Mouse (Mus musculus): ENCODE results near the gene Vps8.

Gene Vps8

GRCm38 (mm10) chr16:21422645-21423545 is at the start of gene Vps8:
Gene Vps8, plus strand, starts transcription at chr16:21423118.
- peak; percentile 86 for DNase-seq

GRCm38 (mm10) chr16:21373316-21373960 is 49.5 kb upstream of the Vps8 start:
- DNase-seq = no peak

- DNase-seq = no peak
These were observed 48.9 kb upstream of the Vps8 start for GRCm38 (mm10) chr16:21374067-21374466.

GRCm38 (mm10) chr16:21375147-21375546 is 47.8 kb upstream of the Vps8 start:
- no peak for DNase-seq

- no peak for DNase-seq
These were observed 46.6 kb upstream of the Vps8 start for GRCm38 (mm10) chr16:21376316-21376715.

GRCm38 (mm10) chr16:21376949-21377604 is 45.8 kb upstream of the Vps8 start:
- no peak for DNase-seq

- no peak for DNase-seq
These were observed 45.3 kb upstream of the Vps8 start for GRCm38 (mm10) chr16:21377605-21377968.

GRCm38 (mm10) chr16:21381469-21381868 is 41.4 kb upstream of the Vps8 start:
- DNase-seq = no peak

- DNase-seq = no peak
These were observed 40.6 kb upstream of the Vps8 start for GRCm38 (mm10) chr16:21382152-21382911.

GRCm38 (mm10) chr16:21385926-21386881 is 36.7 kb upstream of the Vps8 start:
- DNase-seq = no peak

- no peak for DNase-seq
These were observed 33.6 kb upstream of the Vps8 start for GRCm38 (mm10) chr16:21389316-21389715.

- DNase-seq = no peak
These were observed 32.2 kb upstream of the Vps8 start for GRCm38 (mm10) chr16:21390744-21391143.

GRCm38 (mm10) chr16:21392099-21392498 is 30.8 kb upstream of the Vps8 start:
- DNase-seq = no peak

- DNase-seq = peak; percentile 69
These were observed 30.3 kb upstream of the Vps8 start for GRCm38 (mm10) chr16:21392517-21393112.

- DNase-seq = no peak
These were observed 27.4 kb upstream of the Vps8 start for GRCm38 (mm10) chr16:21395546-21395945.

- no peak for DNase-seq
These were observed 25.2 kb upstream of the Vps8 start for GRCm38 (mm10) chr16:21397681-21398080.

GRCm38 (mm10) chr16:21398345-21399051 is 24.4 kb upstream of the Vps8 start:
- no peak for DNase-seq

- DNase-seq = no peak
These were observed 23.0 kb upstream of the Vps8 start for GRCm38 (mm10) chr16:21399942-21400341.

- DNase-seq = no peak
These were observed 20.9 kb upstream of the Vps8 start for GRCm38 (mm10) chr16:21402068-21402467.

GRCm38 (mm10) chr16:21403402-21403801 is 19.5 kb upstream of the Vps8 start:
- no peak for DNase-seq

- DNase-seq = no peak
These were observed 18.3 kb upstream of the Vps8 start for GRCm38 (mm10) chr16:21404631-21405030.
